Mouse (Mus musculus): ENCODE data around the gene Map4k3. TPM values are rescaled to one million over a fixed set of nuclear protein-coding genes. Genes with fewer than 3 reads are reported as not detected.

Map4k3 gene
- total RNA-seq, 4 experiments from 2014 or later, result 11.9 to 12.7 (median 12.4) TPM

Other genes starting within 250 kb of the Map4k3 start
- 10 to 100 TPM; 13.2 to 16.6 (median 16.0) TPM for gene Sos1, start 248.0 kb downstream of the Map4k3 start, total RNA-seq (2022)
- under 1 TPM in 1 of 4 experiments, not detected in 3; 0.10 TPM for gene Cdkl4, start 150.7 kb downstream of the Map4k3 start, total RNA-seq (2022)
- gene Tmem178, start 216.1 kb upstream of the Map4k3 start, total RNA-seq (2022), result under 1 TPM; 0.22 to 0.67 (median 0.34) TPM

Data from gastrocnemius, adult 8-10 months (tissue).